Mouse (Mus musculus) induced T-regulatory cell, adult 2 months (primary cell): ENCODE data around the gene Krtap9-3.
"Not testable (repeated sequence)": the region's sequence is repeated elsewhere in the genome, so short reads cannot be mapped to it uniquely, and the experiment has no call there.

Experiments
- DNase-seq: peaks from one replicate; pipeline ENCODE4 v3.0.0-alpha.2; 2012; ENCODE audit warnings: low read depth

Gene Krtap9-3

GRCm38 (mm10) chr11:99597742-99598141 lies at the start of gene Krtap9-3:
Krtap9-3 (minus strand) TSS chr11:99598105.
- not testable (repeated sequence) for DNase-seq

GRCm38 (mm10) chr11:99646444-99646843 lies 48.5 kb upstream of the Krtap9-3 start:
- no peak for DNase-seq

- DNase-seq, result no peak
Measured at GRCm38 (mm10) chr11:99644351-99644750, 46.4 kb upstream of the Krtap9-3 start.

- DNase-seq, result not testable (repeated sequence)
Measured at GRCm38 (mm10) chr11:99643635-99644139, 45.8 kb upstream of the Krtap9-3 start, which contains the start of gene Krtap4-7. Krtap4-7 (minus strand) TSS chr11:99644089.

- no peak for DNase-seq
Measured at GRCm38 (mm10) chr11:99640926-99641325, 43.0 kb upstream of the Krtap9-3 start.

GRCm38 (mm10) chr11:99637086-99637485 lies 39.2 kb upstream of the Krtap9-3 start:
- DNase-seq, result no peak

- no peak for DNase-seq
Measured at GRCm38 (mm10) chr11:99634653-99635134, 36.8 kb upstream of the Krtap9-3 start, which contains the start of gene Krtap4-2. Krtap4-2 (minus strand) TSS chr11:99635084.

- no peak for DNase-seq
Measured at GRCm38 (mm10) chr11:99633293-99633692, 35.4 kb upstream of the Krtap9-3 start.

GRCm38 (mm10) chr11:99630890-99631289 lies 33.0 kb upstream of the Krtap9-3 start:
- DNase-seq, result no peak

- no peak for DNase-seq
Measured at GRCm38 (mm10) chr11:99628138-99628537, 30.2 kb upstream of the Krtap9-3 start, which contains the start of gene Krtap4-1. Krtap4-1 (minus strand) TSS chr11:99628238.

GRCm38 (mm10) chr11:99620335-99620734 lies 22.4 kb upstream of the Krtap9-3 start, which contains the start of gene Gm11562:
Gm11562 (minus strand) TSS chr11:99620435.
- DNase-seq, result no peak

GRCm38 (mm10) chr11:99614796-99615363 lies 17.0 kb upstream of the Krtap9-3 start, which contains the start of gene Krtap2-4:
Krtap2-4 (minus strand) TSS chr11:99614846.
- no peak for DNase-seq

- not testable (repeated sequence) for DNase-seq
Measured at GRCm38 (mm10) chr11:99610089-99610488, 12.2 kb upstream of the Krtap9-3 start, which contains the start of gene Gm11937. Gm11937 (minus strand) TSS chr11:99610189.

- no peak for DNase-seq
Measured at GRCm38 (mm10) chr11:99609126-99609525, 11.2 kb upstream of the Krtap9-3 start.

- not testable (repeated sequence) for DNase-seq
Measured at GRCm38 (mm10) chr11:99603208-99603607, 5.3 kb upstream of the Krtap9-3 start, which contains the start of gene Gm11938. Gm11938 (minus strand) TSS chr11:99603308.

- no peak for DNase-seq
Measured at GRCm38 (mm10) chr11:99590981-99591380, 6.9 kb downstream of the Krtap9-3 start, which contains the start of gene Krtap1-3. Krtap1-3 (minus strand) TSS chr11:99591339.

GRCm38 (mm10) chr11:99585096-99585495 lies 12.8 kb downstream of the Krtap9-3 start:
- no peak for DNase-seq

- no peak for DNase-seq
Measured at GRCm38 (mm10) chr11:99583245-99583704, 14.6 kb downstream of the Krtap9-3 start, which contains the start of gene Krtap1-4. Krtap1-4 (minus strand) TSS chr11:99583654.

GRCm38 (mm10) chr11:99581564-99581963 lies 16.3 kb downstream of the Krtap9-3 start:
- DNase-seq, result no peak

GRCm38 (mm10) chr11:99581051-99581450 lies 16.9 kb downstream of the Krtap9-3 start:
- DNase-seq, result no peak

- DNase-seq, result no peak
Measured at GRCm38 (mm10) chr11:99580636-99581035, 17.3 kb downstream of the Krtap9-3 start, which contains the start of gene Krtap1-5. Krtap1-5 (minus strand) TSS chr11:99581016.

- peak; percentile 61 for DNase-seq
Measured at GRCm38 (mm10) chr11:99574106-99574505, 23.8 kb downstream of the Krtap9-3 start.

- no peak for DNase-seq
Measured at GRCm38 (mm10) chr11:99573164-99573563, 24.7 kb downstream of the Krtap9-3 start.
